Mouse (Mus musculus) spleen, postnatal 14 days (tissue): ENCODE results near the gene 2300002M23Rik.

Experiments
- DNase-seq, 2 experiments: peaks; one replicate each; pipeline ENCODE4 v3.0.0; 2021 to 2022; ENCODE audit warnings: low spot score in 2 of 2

The 2300002M23Rik gene

DNA sequence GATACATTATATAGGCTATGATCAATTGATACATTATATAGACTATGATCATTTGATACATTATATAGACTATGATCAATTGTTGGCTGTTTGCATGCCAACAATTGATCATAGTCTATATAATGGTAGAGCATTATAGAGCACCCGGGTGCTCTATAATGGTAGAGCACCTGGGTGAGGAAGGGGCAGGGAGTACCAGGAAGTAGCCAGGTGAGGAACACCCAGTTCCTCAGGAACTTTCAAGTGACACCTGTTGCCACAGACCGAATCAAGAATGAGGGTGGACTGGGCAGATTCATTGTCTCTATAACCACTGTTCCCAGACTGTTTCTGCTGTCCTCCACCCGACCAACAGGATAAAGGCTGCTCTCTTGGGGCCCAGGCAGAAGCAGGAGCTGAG, at the start of gene 2300002M23Rik:
Gene 2300002M23Rik, plus strand, starts transcription at position 301 of the 400 bp plus-strand sequence.
- DNase-seq = no peak

DNA sequence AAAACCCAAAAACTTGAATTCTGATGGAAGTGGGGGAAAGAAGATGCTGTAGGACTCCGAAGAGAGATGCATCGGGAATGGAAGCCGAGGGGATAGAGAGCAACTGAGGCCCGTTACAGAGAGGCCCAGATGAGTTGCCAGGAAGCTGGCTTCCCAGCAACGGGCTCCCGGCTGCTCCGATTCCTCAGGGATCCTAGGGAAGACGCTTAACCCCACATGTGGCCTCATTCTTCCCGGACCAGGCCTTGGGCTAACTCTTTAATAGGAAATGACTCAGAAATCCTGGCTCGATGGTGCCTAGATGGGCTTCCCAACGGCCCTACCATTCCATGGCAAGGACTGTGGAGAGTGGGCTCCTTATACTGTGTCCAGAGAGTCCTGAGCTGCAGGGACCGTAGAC, 49.7 kb upstream of the 2300002M23Rik start:
- no peak for DNase-seq

DNA sequence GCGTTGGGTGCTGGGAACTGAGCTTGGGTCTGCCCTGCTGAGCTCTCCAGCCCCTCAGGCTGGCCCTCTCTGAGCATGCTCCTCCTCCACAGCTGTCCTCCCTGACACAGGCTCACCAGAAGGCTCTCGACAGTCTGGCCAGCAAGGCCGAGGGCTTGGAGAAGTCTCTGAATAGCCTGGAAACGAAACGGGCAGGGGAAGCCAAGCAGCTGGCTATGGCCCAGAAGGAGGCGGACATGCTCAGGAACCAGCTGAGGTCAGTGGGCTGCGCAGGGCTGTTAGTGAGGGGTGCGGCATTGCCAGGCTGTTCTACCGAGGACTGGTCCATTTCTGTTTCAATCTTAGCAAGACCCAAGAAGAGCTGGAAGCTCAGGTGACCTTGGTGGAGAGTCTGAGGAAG, 42.9 kb upstream of the 2300002M23Rik start:
- no peak for DNase-seq

DNA sequence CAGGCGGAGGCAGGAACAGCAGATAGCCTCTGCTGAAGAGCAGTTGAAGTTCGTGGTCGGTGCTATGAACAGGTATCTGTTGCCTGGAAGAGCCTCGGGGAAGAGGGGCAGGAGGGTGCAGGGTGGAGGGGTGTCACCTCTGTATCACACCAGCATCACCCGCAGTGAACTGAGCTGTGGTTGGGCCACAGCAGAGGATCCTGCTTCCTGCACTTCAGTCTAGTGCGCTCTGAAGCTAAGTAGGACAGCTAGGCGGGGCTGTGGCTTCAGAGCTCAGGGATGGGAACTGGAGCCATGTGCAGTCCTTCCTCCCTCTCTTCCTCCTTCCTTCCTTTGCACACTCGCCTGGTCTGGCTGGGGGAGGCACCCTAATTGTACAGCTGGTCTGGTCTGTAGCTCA, 40.6 kb upstream of the 2300002M23Rik start:
- no peak for DNase-seq

DNA sequence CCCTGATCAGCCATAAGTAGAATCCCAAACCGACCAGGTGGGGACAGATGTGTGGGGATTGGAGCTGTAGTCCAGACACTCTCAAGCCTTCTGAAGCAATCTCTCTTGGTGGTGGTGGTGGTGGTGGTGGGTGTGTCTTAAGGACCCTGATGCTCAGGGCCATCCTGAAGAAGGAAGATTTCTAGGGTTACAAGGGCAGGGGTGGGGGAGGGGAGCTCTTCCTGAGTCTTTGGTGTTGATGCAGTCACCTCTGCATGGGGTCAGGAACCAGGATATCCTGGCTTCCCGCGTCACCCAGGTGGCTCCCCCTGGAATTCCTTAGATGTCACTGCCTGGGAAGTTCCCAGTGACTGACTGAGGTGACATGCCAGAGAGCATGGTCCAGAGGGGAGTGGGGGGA, 34.9 kb upstream of the 2300002M23Rik start:
- no peak for DNase-seq

DNA sequence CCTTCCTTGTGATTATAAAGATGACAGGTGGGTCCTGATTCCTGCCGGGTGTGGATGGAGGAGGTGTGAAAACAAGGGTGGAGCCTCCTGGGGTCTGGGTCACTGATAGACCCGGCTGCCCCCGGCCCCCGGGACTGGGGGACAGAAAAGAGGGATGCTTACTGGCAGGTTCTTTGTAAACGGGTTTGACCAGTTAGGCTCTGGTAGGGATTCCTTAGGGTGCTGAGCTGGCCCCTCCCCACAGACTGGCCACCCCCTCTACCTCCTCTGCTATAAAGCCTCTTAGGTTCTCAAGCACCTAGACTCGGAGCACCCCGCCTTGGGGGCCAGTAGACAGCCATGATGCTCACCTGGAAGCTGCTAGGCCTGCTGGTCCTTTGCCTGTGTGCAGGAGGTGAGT, 34.3 kb upstream of the 2300002M23Rik start, which contains the start of gene Psors1c2:
Gene Psors1c2, plus strand, starts transcription at position 301 of the 400 bp plus-strand sequence.
- DNase-seq = no peak

DNA sequence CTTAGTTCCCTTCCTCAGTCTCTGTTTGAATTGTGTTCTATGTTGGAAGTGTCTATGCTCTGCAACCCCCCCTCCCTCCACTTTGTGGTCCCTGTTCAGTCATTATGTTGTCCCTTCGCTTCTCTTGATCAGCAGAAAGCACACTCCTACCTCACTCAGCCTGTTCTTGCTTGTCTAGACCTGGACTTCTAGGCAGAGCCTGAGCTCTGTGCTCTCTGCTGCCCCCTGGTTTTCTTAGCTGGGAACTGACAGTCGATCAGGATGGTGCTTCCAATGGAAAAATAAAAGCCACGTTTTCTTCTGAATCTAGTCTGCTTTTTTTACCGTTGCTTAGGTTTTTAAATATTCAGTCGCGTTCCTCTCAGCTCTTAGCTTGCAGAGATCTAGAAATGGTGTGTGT, 32.9 kb upstream of the 2300002M23Rik start:
- DNase-seq = peak; percentile 35 to 67

DNA sequence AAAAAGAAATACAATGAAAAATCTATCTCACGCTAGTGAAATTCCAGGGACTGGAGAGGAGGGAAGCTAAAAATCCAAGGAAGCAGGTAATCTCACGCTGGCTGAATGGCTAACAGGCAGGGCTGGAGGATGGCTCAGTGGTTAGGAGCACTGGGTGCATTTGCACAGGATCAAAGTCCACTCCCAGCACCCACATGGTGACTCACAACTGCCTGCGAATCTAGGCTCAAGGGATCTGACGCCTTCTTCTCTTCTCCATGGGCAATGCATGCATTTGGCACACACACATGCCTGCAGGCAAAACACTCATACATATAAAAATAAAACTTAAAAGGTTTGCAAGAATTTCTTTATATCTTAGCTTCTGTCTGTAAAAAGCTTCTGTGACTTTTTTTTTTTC, 29.8 kb upstream of the 2300002M23Rik start:
- no peak for DNase-seq

- no peak for DNase-seq
Observed at GRCm38 (mm10) chr17:35538476-35538875, 28.8 kb upstream of the 2300002M23Rik start.

DNA sequence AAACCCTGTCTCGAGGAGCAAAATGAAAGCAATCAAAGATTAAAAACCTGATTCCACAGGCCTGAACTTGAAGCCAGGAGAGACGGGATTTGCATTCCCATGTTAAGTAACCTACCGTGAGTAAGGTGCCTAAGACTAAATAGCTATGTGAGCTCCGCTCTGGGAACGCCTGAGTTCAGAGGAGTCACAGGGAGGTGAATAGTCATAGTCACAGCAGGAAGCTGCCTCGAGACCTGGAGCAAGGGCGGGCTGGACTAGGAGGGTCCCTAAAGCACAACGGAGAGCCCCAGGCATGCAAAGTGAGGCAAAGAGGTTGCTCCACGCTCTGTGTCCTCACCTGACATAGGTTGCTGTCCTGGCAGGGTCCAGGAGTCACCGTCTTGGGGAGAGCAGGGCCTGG, 27.7 kb upstream of the 2300002M23Rik start:
- no peak for DNase-seq

GRCm38 (mm10) chr17:35542761-35543411, 24.4 kb upstream of the 2300002M23Rik start:
- DNase-seq = no peak

DNA sequence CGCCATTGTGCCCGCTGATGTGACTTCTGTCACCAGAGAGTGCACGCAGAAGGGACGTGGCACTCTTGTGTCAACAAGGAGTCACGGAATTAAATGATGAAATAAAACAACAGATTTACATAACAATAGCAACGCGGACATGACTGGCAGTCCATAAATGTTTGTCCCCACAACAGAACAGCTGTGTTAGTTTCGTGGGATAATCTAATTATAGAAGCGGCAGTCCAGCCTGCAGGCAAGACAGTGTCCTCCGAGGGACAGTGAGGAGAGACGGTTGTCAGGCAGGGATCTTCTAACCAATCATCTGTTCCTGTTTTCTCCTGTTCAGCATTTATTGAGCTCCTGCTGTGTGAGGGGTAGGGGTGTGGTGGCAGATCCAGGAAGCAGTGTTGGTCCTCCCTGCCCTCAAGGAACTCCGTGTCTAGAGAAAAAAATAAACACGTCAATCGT, 23.8 kb upstream of the 2300002M23Rik start:
- DNase-seq = no peak

DNA sequence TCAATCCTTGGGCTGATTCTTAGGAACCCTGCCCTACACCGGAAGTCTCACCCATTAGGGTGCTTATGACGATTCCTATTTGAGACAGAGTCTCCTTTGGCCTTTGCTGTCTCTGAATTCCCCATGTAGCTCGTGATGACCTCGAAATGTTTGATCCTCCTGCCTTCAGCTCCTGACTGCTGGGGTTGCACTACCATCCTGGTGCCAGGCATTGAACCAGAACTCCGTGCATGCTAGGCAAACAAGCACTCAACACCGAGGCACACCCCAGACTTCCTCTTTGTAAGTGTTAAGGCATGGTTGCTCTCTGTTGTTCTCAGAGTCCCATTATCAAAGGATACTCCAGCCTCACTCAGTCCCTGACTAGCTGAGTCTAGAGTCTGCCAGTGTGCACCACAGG, 23.2 kb upstream of the 2300002M23Rik start:
- DNase-seq = no peak

DNA sequence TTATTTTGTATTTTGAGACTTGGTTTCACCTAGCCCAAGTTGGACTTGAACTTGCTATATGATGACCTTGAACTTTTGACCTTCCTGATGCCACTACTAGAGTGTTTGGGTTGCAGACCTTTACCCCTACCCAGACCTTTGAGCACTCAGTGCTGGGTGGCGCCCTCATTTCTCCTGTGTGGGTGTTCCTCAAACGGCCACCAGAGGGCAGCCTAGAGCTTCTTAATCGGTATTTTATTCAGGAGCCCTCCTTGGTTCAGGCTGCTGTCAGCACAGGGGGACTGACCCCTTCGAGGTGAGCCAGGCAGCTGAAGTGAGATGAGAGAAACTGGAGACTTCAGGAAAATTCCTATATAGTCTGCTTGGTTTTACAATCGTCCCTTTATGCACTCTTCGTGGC, 22.6 kb upstream of the 2300002M23Rik start:
- peak in 1 of 2 experiments; percentile 38 for DNase-seq

DNA sequence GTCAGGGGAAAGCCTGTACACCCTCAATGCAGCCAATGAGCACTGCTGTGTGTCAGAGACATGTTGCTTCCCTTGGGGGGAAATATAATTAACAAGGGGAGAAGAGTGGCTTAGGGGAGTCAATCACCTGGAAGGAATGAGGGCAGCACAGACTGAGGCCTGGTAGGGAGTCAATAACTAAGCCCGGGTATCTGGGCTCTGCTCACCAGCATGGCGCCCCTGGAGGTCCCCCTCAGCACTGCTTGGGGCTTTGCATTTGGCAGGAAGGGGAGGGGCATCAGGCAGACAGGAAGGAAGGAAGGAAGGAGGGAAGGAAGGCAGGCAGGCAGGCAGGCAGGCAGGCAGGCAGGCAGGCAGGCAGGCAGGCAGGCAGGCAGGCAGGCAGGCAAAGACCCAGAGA, 19.8 kb upstream of the 2300002M23Rik start:
- no peak for DNase-seq

DNA sequence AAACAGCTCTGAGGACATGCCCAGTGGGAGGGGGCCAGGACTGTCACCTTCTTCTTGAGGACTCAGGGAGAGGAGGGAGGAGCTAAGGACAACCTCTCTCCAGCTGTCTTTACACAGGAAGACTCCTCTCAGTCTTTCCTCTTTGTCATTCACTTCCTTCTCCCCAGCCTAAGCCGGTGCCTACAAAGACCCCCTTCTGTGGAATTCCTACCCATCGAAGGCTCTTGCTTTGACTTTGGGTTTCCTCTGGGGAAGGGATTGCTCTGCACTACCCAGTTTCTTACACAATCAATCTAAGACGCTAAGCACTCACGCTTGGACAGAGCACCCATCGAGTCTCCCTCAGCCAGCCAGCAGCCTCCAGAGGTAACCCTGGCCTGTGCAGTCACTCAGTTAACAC, 18.6 kb upstream of the 2300002M23Rik start:
- DNase-seq = no peak

DNA sequence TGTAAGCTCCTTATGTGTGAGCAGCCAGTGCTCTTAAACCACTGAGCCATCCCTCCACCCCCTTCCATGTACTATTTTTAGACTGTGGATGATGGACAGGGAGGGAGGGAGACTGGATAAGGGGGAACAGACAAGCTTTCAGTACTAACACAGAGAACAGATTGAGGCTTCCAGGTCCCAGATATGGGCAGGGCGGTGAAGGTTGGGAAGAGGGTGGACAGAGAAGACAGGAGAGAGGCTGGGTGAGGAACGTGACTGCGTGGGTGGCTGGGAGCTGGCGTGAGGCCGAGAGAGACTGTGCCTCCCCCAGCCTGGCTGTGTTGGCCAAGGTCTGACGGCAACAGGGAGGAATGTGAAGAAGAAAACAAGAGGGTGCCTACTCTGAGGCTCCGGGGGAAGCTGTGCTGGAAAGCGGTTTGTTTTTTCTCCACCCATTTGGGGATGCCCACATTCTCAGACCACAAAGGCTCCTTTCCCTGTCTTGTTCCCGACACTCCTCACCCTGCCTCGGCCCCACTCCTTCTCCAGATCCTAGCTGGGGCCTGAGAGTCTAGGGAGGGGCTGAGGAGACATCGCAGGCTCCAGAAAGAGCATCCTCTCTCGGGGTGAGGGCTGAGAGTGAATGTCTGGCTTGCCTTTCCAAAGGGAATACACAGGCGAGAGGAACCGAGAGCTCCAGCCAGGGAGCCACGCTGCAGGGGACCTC, 17.7 kb upstream of the 2300002M23Rik start:
- DNase-seq = no peak

DNA sequence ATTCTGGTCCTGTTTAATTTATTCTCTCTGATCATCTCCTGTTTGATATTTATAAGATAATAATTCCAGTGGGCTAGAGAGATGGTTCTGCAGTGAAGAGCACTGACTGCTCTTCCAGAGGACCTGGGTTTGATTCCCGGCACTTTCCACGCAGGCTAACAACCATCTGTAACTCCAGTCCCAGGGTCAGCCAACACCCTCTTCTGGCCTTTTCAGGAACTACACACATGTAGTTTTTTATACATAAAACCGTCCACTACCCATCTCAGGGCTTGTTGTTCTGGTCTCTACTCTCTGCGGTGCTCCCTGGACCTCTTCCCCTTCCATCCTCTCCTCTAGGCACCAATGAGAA, 17.1 kb upstream of the 2300002M23Rik start:
- DNase-seq = no peak

GRCm38 (mm10) chr17:35550871-35551270, 16.4 kb upstream of the 2300002M23Rik start:
- no peak for DNase-seq

- no peak for DNase-seq
Observed at GRCm38 (mm10) chr17:35551881-35552414, 15.3 kb upstream of the 2300002M23Rik start, which contains the start of gene Cdsn. Cdsn (plus strand) TSS chr17:35552128.

- no peak for DNase-seq
Observed at GRCm38 (mm10) chr17:35554321-35554720, 12.9 kb upstream of the 2300002M23Rik start.

GRCm38 (mm10) chr17:35554761-35555397, 12.4 kb upstream of the 2300002M23Rik start:
- no peak for DNase-seq
